Mouse (Mus musculus) skeletal muscle tissue, postnatal 0 days (tissue): ENCODE results near the gene Pgk2. TPM values are rescaled to one million over a fixed set of nuclear protein-coding genes. Genes with fewer than 3 reads are reported as not detected.

ENCODE experiments used
- polyA plus RNA-seq: library from polyadenylated mRNA; unstranded; fragments of >200 nt; fragmentation: Nextera tagmentation; extraction: Ambion mirVana; gene quantifications from 2 replicates; pipeline ENCODE4 v1.2.1, GENCODE M21; 2015

Pgk2 gene
- not detected in 2 replicates for polyA plus RNA-seq

GRCm38 (mm10) chr17:40208540-40208939 lies at the start of gene Pgk2:
Gene Pgk2 (minus strand): TSS chr17:40208640.

GRCm38 (mm10) chr17:40242135-40242534 lies 33.7 kb upstream of the Pgk2 start, which contains the start of gene Crisp3:
Gene Crisp3 (minus strand): TSS chr17:40242288.

Other genes starting within 250 kb of the Pgk2 start
- gene AC192777.2, start 113.2 kb downstream of the Pgk2 start, polyA plus RNA-seq = not detected in 2 replicates
- not detected in 2 replicates for gene Crisp3, start 33.6 kb upstream of the Pgk2 start, polyA plus RNA-seq
- not detected in 2 replicates for gene Crisp1, start 110.6 kb upstream of the Pgk2 start, polyA plus RNA-seq